Mouse (Mus musculus) spleen, adult 2 months (tissue): Measurements from ENCODE around the gene Dnajc17.

Experiments used
- CTCF ChIP-seq: fragments of 200-500 bp; IDR thresholded peaks from 2 replicates; pipeline ENCODE4 v1.5.1; 2011; ENCODE audit warnings: mild to moderate bottlenecking, inconsistent platforms; ENCODE audit not compliant: insufficient read depth, insufficient read length, insufficient replicate concordance; ENCODE audit errors: extremely low read depth
- POLR2A ChIP-seq: fragments of 200-500 bp; IDR thresholded peaks from 2 replicates; pipeline ENCODE4 v1.6.1; 2011; ENCODE audit warnings: low read depth, low read length, inconsistent platforms

DNA sequence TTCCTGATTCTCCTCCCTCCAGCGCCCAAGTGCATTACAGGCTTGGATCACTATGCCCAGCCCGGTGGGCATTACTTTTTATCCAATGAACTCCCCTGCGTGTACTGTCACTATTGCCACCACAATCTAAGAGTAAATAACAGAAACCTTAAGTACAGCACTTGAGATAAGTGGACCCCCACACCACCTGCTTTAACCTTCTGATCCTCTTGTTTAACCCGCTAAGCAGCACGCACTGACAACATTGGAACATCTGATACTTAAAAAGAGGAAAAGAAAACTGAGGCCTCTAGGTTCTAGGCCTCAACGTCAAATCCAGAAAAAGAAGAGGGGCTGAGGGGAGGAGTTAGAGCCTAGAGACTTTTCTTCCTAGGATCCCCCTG, 643 bp downstream of the Dnajc17 start:
- TF ChIP-seq POLR2A (no peak), CTCF (no peak)
